Mouse (Mus musculus) embryonic facial prominence, embryonic 14.5 days (tissue): ENCODE data around the gene Hnrnpul1. TPM values are rescaled to one million over a fixed set of nuclear protein-coding genes. Genes with fewer than 3 reads are reported as not detected.

ENCODE experiments used
- ATAC-seq: fragments of 200-750 bp; cut with Nextera tagmentation; 2 replicates; pipeline ENCODE4 v1.8.0; 2017; ENCODE audit warnings: low read depth, moderate number of reproducible peaks, moderate TSS enrichment
- DNase-seq: peaks from one replicate; pipeline ENCODE4 v3.0.0-alpha.2; 2015; ENCODE audit warnings: low spot score
- H3K27ac ChIP-seq: fragments of 300-500 bp; sonication (generic); replicated peaks from 2 replicates; pipeline ENCODE4 v1.5.1; 2014; ENCODE audit warnings: low read depth, mild to moderate bottlenecking, low read length, moderate library complexity
- H3K27me3 ChIP-seq: fragments of 300-500 bp; sonication (generic); replicated peaks from 2 replicates; pipeline ENCODE4 v1.6.1; 2014; ENCODE audit warnings: low read length; ENCODE audit not compliant: control insufficient read depth, insufficient read depth
- H3K36me3 ChIP-seq: fragments of 300-500 bp; sonication (generic); 2 replicates; pipeline ENCODE4 v1.6.1; 2014; ENCODE audit warnings: low read length, mixed read lengths; ENCODE audit not compliant: control insufficient read depth, insufficient read depth
- H3K4me1 ChIP-seq: fragments of 300-500 bp; sonication (generic); 2 replicates; pipeline ENCODE4 v1.6.1; 2014; ENCODE audit warnings: antibody characterized with exemption, low read length; ENCODE audit not compliant: control insufficient read depth, insufficient read depth
- H3K4me2 ChIP-seq: fragments of 300-500 bp; sonication (generic); 2 replicates; pipeline ENCODE4 v1.6.1; 2014; ENCODE audit warnings: low read depth, mild to moderate bottlenecking, low read length, moderate library complexity, mixed read lengths
- H3K4me3 ChIP-seq: fragments of 300-500 bp; sonication (generic); 2 replicates; pipeline ENCODE4 v1.5.1; 2014; ENCODE audit warnings: low read depth, mild to moderate bottlenecking, low read length
- H3K9ac ChIP-seq: fragments of 300-500 bp; sonication (generic); 2 replicates; pipeline ENCODE4 v1.6.1; 2014; ENCODE audit warnings: low read depth, mild to moderate bottlenecking, low read length, moderate library complexity, mixed read lengths
- H3K9me3 ChIP-seq: fragments of 300-500 bp; sonication (generic); 2 replicates; pipeline ENCODE4 v1.6.1; 2016; ENCODE audit warnings: low read length; ENCODE audit not compliant: control insufficient read depth
- WGBS: fragments of 180-500 bp; shearing (Covaris S2); extraction: QIAGEN DNeasy Blood & Tissue Kit; methylation state at CpG from one replicate; pipeline ENCODE4 v1.1.7; 2014; 5-methylcytosine and 5-hydroxymethylcytosine counted together
- polyA plus RNA-seq: library from polyadenylated mRNA; unstranded; fragments of >200 nt; fragmentation: Nextera tagmentation; extraction: Ambion mirVana; gene quantifications from 2 replicates; pipeline ENCODE4 v1.2.1, GENCODE M21; 2014

Gene Hnrnpul1
- polyA plus RNA-seq, 1 experiment from 2014 or later = 65.9 TPM

- H3K4me3 ChIP-seq = no peak overlapping the region
- peak overlapping the region; percentile 63 for H3K27ac ChIP-seq
- 45% methylated on average over 5 of the region's 5 CpGs for WGBS
- H3K36me3 ChIP-seq = peaks cover 42% of the 10 kb centered on the region
- ATAC-seq (no peak), DNase-seq (no peak)
- H3K9ac ChIP-seq = peak overlapping the region; percentile 53; the same call in 1 of the 2 replicates
- H3K4me2 ChIP-seq = peak overlapping the region; percentile 40
- no peaks in the 10 kb centered on the region for H3K27me3 ChIP-seq
- peaks cover 25% of the 10 kb centered on the region for H3K4me1 ChIP-seq
- no peaks in the 10 kb centered on the region for H3K9me3 ChIP-seq
These were observed 43.4 kb downstream of the Hnrnpul1 start for GRCm38 (mm10) chr7:25711165-25711564.

GRCm38 (mm10) chr7:25710519-25711130, 43.9 kb downstream of the Hnrnpul1 start:
- Histone ChIP-seq H3K4me2 (peak overlapping the region; percentile 40), H3K27me3 (no peaks in the 10 kb centered on the region), H3K36me3 (peaks cover 36% of the 10 kb centered on the region), H3K4me3 (no peak overlapping the region), H3K9me3 (no peaks in the 10 kb centered on the region), H3K9ac (peak overlapping the region; percentile 53), H3K27ac (peak overlapping the region; percentile 55), H3K4me1 (peaks cover 25% of the 10 kb centered on the region)
- 0% methylated on average over 5 of the region's 7 CpGs for WGBS
- DNase-seq (no peak), ATAC-seq (peak; percentile 16)

GRCm38 (mm10) chr7:25709961-25710360, 44.6 kb downstream of the Hnrnpul1 start:
- H3K27ac ChIP-seq = peak overlapping the region; percentile 55
- no peak overlapping the region for H3K4me3 ChIP-seq
- H3K9ac ChIP-seq = peak overlapping the region; percentile 53
- 13% methylated on average over 12 of the region's 12 CpGs for WGBS
- DNase-seq = no peak
- no peaks in the 10 kb centered on the region for H3K9me3 ChIP-seq
- peaks cover 30% of the 10 kb centered on the region for H3K36me3 ChIP-seq
- H3K4me2 ChIP-seq = peak overlapping the region; percentile 40
- peaks cover 25% of the 10 kb centered on the region for H3K4me1 ChIP-seq
- no peaks in the 10 kb centered on the region for H3K27me3 ChIP-seq
- 0 out of 2 replicates have a peak, but pooled peaks have one; percentile 17 for ATAC-seq

- Histone ChIP-seq H3K27me3 (0 out of 2 replicates have a peak, but pooled peaks cover 5% of the 10 kb centered on the region), H3K27ac (peak overlapping the region; percentile 68), H3K4me3 (no peak overlapping the region), H3K9ac (peak overlapping the region; percentile 34), H3K4me2 (no peak overlapping the region), H3K4me1 (peaks cover 28% of the 10 kb centered on the region), H3K36me3 (peaks cover 8% of the 10 kb centered on the region), H3K9me3 (no peaks in the 10 kb centered on the region)
- 31% methylated on average over 15 of the region's 15 CpGs for WGBS
- ATAC-seq (peak; percentile 3; the same call in 1 of the 2 replicates), DNase-seq (no peak)
These were observed 46.8 kb downstream of the Hnrnpul1 start for GRCm38 (mm10) chr7:25707581-25708292.

- DNase-seq (no peak), ATAC-seq (no peak)
- Histone ChIP-seq H3K4me2 (no peak overlapping the region), H3K9me3 (peaks cover 5% of the 10 kb centered on the region; the same call in 1 of the 2 replicates), H3K36me3 (0 out of 2 replicates have a peak, but pooled peaks cover 1% of the 10 kb centered on the region), H3K4me3 (no peak overlapping the region), H3K9ac (no peak overlapping the region), H3K27me3 (0 out of 2 replicates have a peak, but pooled peaks cover 5% of the 10 kb centered on the region), H3K4me1 (peaks cover 22% of the 10 kb centered on the region), H3K27ac (0 out of 2 replicates have a peak overlapping the region, but pooled peaks have one; percentile 28)
- WGBS = 41% methylated on average over 6 of the region's 7 CpGs
These were observed 47.9 kb downstream of the Hnrnpul1 start for GRCm38 (mm10) chr7:25706578-25707170.

- no peak for ATAC-seq
- 62% methylated on average over 6 of the region's 6 CpGs for WGBS
- no peak overlapping the region for H3K4me2 ChIP-seq
- 0 out of 2 replicates have a peak, but pooled peaks cover 10% of the 10 kb centered on the region for H3K36me3 ChIP-seq
- DNase-seq = no peak
- H3K4me3 ChIP-seq = no peak overlapping the region
- H3K9me3 ChIP-seq = peaks cover 5% of the 10 kb centered on the region; the same call in 1 of the 2 replicates
- H3K4me1 ChIP-seq = peaks cover 13% of the 10 kb centered on the region
- no peak overlapping the region for H3K9ac ChIP-seq
- H3K27ac ChIP-seq = no peak overlapping the region
- H3K27me3 ChIP-seq = 0 out of 2 replicates have a peak, but pooled peaks cover 5% of the 10 kb centered on the region
These were observed 48.7 kb downstream of the Hnrnpul1 start for GRCm38 (mm10) chr7:25705801-25706251.

GRCm38 (mm10) chr7:25704716-25705364, 49.7 kb downstream of the Hnrnpul1 start:
- WGBS = 6% methylated on average over 19 of the region's 37 CpGs
- Histone ChIP-seq H3K9me3 (peaks cover 5% of the 10 kb centered on the region; the same call in 1 of the 2 replicates), H3K9ac (no peak overlapping the region), H3K4me2 (peak overlapping the region; percentile 44), H3K27me3 (0 out of 2 replicates have a peak, but pooled peaks cover 5% of the 10 kb centered on the region), H3K4me1 (peaks cover 3% of the 10 kb centered on the region; the same call in 1 of the 2 replicates), H3K36me3 (0 out of 2 replicates have a peak, but pooled peaks cover 11% of the 10 kb centered on the region), H3K27ac (no peak overlapping the region), H3K4me3 (peak overlapping the region; percentile 16; the same call in 1 of the 2 replicates)
- DNase-seq = no peak
- no peak for ATAC-seq
